Mouse (Mus musculus) lung, postnatal 14 days (tissue): Measurements from ENCODE around the gene Sumo2.
A peak's percentile ranks its signal among the peaks of the same experiment; 100 is the strongest.
"Not testable (repeated sequence)": the region's sequence is repeated elsewhere in the genome, so short reads cannot be mapped to it uniquely, and the experiment has no call there.

Source experiments
- DNase-seq: peaks from one replicate; pipeline ENCODE4 v3.0.0; 2021

Sumo2 gene

GRCm38 (mm10) chr11:115536038-115536681, at the start of gene Sumo2:
TSS of gene Sumo2 (minus strand) at chr11:115536276.
- peak; percentile 99 for DNase-seq

DNA sequence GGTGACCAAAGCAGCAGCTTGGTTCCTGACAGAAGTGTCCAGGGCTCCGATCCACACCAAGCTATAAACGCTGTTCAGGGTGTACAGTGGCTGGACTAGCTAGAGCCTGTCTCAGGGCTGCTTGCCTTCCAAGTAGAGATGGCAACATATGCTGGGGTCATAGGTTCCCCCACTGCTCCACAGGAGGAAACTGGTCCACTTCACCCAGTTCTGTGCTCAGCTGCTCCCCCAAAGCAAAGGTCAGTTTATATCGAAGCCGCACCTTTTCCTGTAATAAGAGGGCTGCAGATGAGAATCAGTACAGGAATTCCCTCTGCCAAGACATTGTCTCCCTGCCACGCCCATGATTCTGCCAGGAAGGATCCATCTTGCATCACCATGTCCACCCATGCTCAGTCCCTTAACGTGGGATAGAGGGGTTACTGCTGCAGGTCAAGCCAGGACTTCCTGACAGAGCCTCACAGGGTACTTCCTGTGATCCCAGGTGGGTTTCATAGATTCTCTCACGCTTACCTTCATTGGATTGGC, 49.6 kb upstream of the Sumo2 start:
- DNase-seq = peak; percentile 28

GRCm38 (mm10) chr11:115584376-115585073, 48.4 kb upstream of the Sumo2 start:
- no peak for DNase-seq

GRCm38 (mm10) chr11:115582913-115583606, 47.0 kb upstream of the Sumo2 start:
- DNase-seq = no peak

- DNase-seq = no peak
Measured at GRCm38 (mm10) chr11:115579080-115579479, 43.0 kb upstream of the Sumo2 start.

DNA sequence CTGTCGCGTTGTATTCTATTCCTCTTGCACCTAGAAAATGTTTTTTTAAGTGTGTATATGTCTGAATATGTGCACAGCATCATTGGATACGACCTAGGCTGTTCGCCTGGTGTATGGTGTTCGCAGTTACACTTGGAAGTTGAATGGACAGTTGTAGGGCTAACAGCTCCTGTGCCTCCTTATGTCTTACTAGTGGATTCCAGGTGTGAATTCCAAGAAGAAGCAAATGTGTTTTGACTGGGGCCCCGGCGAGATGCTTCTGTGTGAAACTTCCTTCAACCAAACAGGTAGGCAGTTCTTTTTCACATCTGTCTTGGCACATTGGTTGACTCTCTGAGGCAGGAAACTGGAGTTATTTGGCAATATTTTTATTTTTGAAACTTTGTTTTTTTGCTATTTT, 28.9 kb upstream of the Sumo2 start:
- no peak for DNase-seq

GRCm38 (mm10) chr11:115564064-115564809, 28.2 kb upstream of the Sumo2 start, which contains the start of gene Nup85:
TSS of gene Nup85 (plus strand) at chr11:115564434.
- peak; percentile 98 for DNase-seq

- no peak for DNase-seq
Measured at GRCm38 (mm10) chr11:115563406-115563805, 27.3 kb upstream of the Sumo2 start.

GRCm38 (mm10) chr11:115555717-115556116, 19.6 kb upstream of the Sumo2 start:
- no peak for DNase-seq

GRCm38 (mm10) chr11:115552783-115553182, 16.7 kb upstream of the Sumo2 start:
- DNase-seq = peak; percentile 7

DNA sequence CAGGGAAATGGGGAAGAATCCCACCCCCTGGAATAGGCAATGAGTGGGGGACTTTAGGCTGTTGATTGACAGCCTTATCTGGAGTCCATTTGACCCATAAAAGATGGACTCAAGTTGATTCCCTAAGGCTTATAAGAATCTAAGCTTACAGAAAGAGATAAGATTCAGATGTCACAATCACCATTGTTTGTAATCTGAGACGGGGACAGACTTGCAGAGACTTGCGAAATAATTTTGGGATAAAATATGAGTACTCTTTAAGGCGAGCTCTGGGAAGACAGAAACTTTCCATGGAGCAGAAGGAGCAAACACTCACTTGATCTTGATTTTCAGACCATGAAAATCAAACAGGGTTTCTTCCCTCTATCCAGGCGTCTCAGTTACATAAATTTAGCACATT, 7.5 kb upstream of the Sumo2 start:
- no peak for DNase-seq

DNA sequence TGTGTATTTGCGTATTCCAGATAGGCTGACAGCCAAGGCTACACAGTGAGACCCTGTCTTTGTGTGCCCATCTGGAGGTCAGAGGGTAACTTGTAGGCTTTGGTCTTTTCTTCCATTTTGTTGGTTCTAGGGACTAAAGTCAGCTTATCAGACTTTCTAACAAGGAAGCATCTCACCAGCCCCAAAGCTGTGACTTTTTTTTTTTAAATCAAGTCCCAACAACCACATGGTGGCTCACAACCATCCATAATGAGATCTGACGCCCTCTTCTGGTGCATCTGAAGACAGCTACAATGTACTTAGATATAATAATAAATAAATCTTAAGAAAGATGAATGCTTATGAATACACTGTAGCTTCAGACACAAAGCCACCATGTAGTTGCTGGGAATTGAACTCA, 2.0 kb upstream of the Sumo2 start:
- no peak for DNase-seq

- DNase-seq = peak; percentile 4
Measured at GRCm38 (mm10) chr11:115536856-115537568, 936 bp upstream of the Sumo2 start.

GRCm38 (mm10) chr11:115535401-115536037, 557 bp downstream of the Sumo2 start:
- DNase-seq = peak; percentile 68

DNA sequence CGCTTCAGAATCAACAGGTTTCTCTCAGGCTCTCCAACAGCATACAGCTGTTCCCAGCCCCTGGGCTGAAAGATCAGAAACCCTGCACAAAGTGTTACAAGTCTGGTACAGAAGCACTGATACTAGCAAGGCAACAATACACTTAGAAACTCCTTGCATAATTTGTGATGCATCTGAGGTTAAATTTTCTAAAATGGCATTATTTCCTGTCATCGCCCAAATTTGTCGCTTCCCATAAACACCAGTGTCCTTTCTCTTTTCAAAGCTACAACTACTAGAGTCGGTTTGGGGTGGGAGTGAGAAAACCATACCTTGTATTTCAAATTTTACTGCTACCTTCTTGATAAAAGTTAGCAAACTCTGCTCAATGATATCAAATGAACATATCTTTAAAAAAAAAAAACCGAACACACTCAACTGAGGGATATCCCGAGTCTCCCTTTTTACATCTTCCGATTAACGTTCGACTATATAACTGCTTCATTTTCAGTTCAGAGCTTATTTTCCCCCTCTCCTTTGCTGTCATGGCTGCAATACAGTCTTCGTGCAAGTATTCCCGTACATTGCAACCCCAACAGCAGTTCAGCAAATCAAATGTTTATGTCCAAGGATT, 1.2 kb downstream of the Sumo2 start:
- no peak for DNase-seq

- not testable (repeated sequence) for DNase-seq
Measured at GRCm38 (mm10) chr11:115526446-115526845, 9.6 kb downstream of the Sumo2 start.

DNA sequence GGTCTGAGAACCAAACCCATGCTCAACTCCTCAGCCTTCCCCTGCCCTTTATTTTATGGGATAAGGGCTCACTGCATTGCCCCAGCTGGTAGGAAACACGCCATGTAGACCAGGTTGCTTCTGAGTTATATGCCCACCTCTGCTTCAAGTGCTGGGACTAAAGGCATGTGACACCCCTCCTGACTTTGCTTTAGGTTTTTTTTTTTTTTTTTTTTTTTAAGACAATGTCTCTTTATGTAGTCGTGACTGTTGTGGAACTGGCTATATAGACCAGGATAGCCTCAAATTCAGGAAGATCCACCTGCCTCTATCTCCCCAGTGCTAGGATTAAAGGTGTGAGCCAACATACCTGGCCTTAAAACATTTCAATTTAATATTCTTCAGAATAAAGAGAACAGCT, 13.4 kb downstream of the Sumo2 start:
- no peak for DNase-seq

- no peak for DNase-seq
Measured at GRCm38 (mm10) chr11:115522238-115522637, 13.8 kb downstream of the Sumo2 start.

- DNase-seq = no peak
Measured at GRCm38 (mm10) chr11:115521080-115521479, 15.0 kb downstream of the Sumo2 start.

DNA sequence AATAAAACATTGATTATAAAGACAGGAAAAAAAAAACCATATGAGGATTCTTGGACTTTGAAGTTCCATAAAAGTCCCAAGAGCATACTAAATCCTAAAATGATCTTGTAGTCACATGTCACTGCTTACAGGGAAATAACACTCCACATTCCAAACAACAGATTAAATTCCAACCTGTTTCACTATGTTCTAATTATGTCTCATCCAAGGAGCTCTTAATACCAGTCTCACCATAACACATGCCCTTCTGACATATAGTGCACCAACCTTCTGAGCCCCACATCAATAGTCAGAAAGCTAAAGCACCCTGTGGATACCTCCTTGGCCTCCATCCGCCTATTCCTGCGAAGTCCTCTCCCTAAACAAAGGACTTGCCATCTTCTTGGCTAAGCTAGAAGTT, 15.9 kb downstream of the Sumo2 start:
- no peak for DNase-seq

- no peak for DNase-seq
Measured at GRCm38 (mm10) chr11:115519581-115519980, 16.5 kb downstream of the Sumo2 start.
